Mouse (Mus musculus): Measurements from ENCODE around the gene Tjp2.
"Not testable (repeated sequence)": the region's sequence is repeated elsewhere in the genome, so short reads cannot be mapped to it uniquely, and the experiment has no call there.

The Tjp2 gene

GRCm38 (mm10) chr19:24224500-24225304 is at the start of gene Tjp2:
Gene Tjp2 (minus strand): TSS chr19:24225030.
- peak; percentile 18 to 24 for DNase-seq

GRCm38 (mm10) chr19:24274281-24274680 is 49.5 kb upstream of the Tjp2 start:
- no peak for DNase-seq

- peak; percentile 58 to 63 for DNase-seq
Measured at GRCm38 (mm10) chr19:24271746-24272426, 47.1 kb upstream of the Tjp2 start.

- DNase-seq, result no peak
Measured at GRCm38 (mm10) chr19:24271326-24271725, 46.5 kb upstream of the Tjp2 start.

- DNase-seq, result no peak
Measured at GRCm38 (mm10) chr19:24268531-24268930, 43.7 kb upstream of the Tjp2 start.

GRCm38 (mm10) chr19:24266046-24266830 is 41.4 kb upstream of the Tjp2 start:
- DNase-seq, result no peak

- peak; percentile 58 to 70 for DNase-seq
Measured at GRCm38 (mm10) chr19:24264991-24265390, 40.2 kb upstream of the Tjp2 start.

- no peak for DNase-seq
Measured at GRCm38 (mm10) chr19:24262736-24263135, 37.9 kb upstream of the Tjp2 start.

- DNase-seq, result no peak
Measured at GRCm38 (mm10) chr19:24259390-24260351, 34.8 kb upstream of the Tjp2 start.

- DNase-seq, result no peak
Measured at GRCm38 (mm10) chr19:24258368-24258767, 33.5 kb upstream of the Tjp2 start.

- no peak for DNase-seq
Measured at GRCm38 (mm10) chr19:24257962-24258361, 33.1 kb upstream of the Tjp2 start.

- no peak for DNase-seq
Measured at GRCm38 (mm10) chr19:24253657-24254260, 28.9 kb upstream of the Tjp2 start.

GRCm38 (mm10) chr19:24251869-24252268 is 27.0 kb upstream of the Tjp2 start:
- DNase-seq, result no peak

- DNase-seq, result no peak
Measured at GRCm38 (mm10) chr19:24243340-24243739, 18.5 kb upstream of the Tjp2 start.

GRCm38 (mm10) chr19:24241799-24242546 is 17.1 kb upstream of the Tjp2 start:
- no peak for DNase-seq

GRCm38 (mm10) chr19:24241271-24241670 is 16.4 kb upstream of the Tjp2 start:
- no peak for DNase-seq

- no peak for DNase-seq
Measured at GRCm38 (mm10) chr19:24238011-24238410, 13.2 kb upstream of the Tjp2 start.

- not testable (repeated sequence) for DNase-seq
Measured at GRCm38 (mm10) chr19:24232356-24232755, 7.5 kb upstream of the Tjp2 start.

- peak in 1 of 2 experiments; percentile 9 for DNase-seq
Measured at GRCm38 (mm10) chr19:24225305-24225696, 471 bp upstream of the Tjp2 start.

GRCm38 (mm10) chr19:24223851-24224251 is 979 bp downstream of the Tjp2 start:
- DNase-seq, result no peak

GRCm38 (mm10) chr19:24221455-24221854 is 3.4 kb downstream of the Tjp2 start:
- DNase-seq, result no peak
